Mouse (Mus musculus) neural tube, embryonic 12.5 days (tissue): ENCODE data around the gene Tchp. TPM values are rescaled to one million over a fixed set of nuclear protein-coding genes. Genes with fewer than 3 reads are reported as not detected.

Source experiments
- ATAC-seq: fragments of 200-750 bp; cut with Nextera tagmentation; 2 replicates; pipeline ENCODE4 v1.8.0; 2017; ENCODE audit warnings: low read depth, mild to moderate bottlenecking, moderate TSS enrichment, moderate library complexity; ENCODE audit not compliant: low FRiP score
- H3K27ac ChIP-seq: fragments of 300-500 bp; sonication (generic); 2 replicates; pipeline ENCODE4 v1.5.1; 2016
- H3K27me3 ChIP-seq: fragments of 300-500 bp; sonication (generic); replicated peaks from 2 replicates; pipeline ENCODE4 v1.6.1; 2016; ENCODE audit warnings: mild to moderate bottlenecking
- H3K36me3 ChIP-seq: fragments of 300-500 bp; sonication (generic); 2 replicates; pipeline ENCODE4 v1.6.1; 2016; ENCODE audit warnings: mild to moderate bottlenecking
- H3K4me1 ChIP-seq: fragments of 300-500 bp; sonication (generic); 2 replicates; pipeline ENCODE4 v1.6.1; 2016
- H3K4me2 ChIP-seq: fragments of 300-500 bp; sonication (generic); replicated peaks from 2 replicates; pipeline ENCODE4 v1.6.1; 2016; ENCODE audit warnings: mild to moderate bottlenecking
- H3K4me3 ChIP-seq: fragments of 300-500 bp; sonication (generic); 2 replicates; pipeline ENCODE4 v1.5.1; 2016
- H3K9ac ChIP-seq: fragments of 300-500 bp; sonication (generic); 2 replicates; pipeline ENCODE4 v1.6.1; 2016; ENCODE audit warnings: mild to moderate bottlenecking
- H3K9me3 ChIP-seq: fragments of 300-500 bp; sonication (generic); 2 replicates; pipeline ENCODE4 v1.6.1; 2016; ENCODE audit warnings: mild to moderate bottlenecking
- WGBS: fragments of 180-500 bp; shearing (Covaris S2); methylation state at CpG from one replicate; pipeline ENCODE4 v1.1.7; 2016; 5-methylcytosine and 5-hydroxymethylcytosine counted together
- polyA plus RNA-seq: library from polyadenylated mRNA; unstranded; fragments of >200 nt; fragmentation: Nextera tagmentation; extraction: Ambion mirVana; gene quantifications from 2 replicates; pipeline ENCODE4 v1.2.1, GENCODE M21; 2016

Gene Tchp
- polyA plus RNA-seq, 1 experiment from 2014 or later, result 23.4 TPM

- Histone ChIP-seq H3K27ac (no peak overlapping the region), H3K4me1 (no peaks in the 10 kb centered on the region), H3K36me3 (peaks cover 78% of the 10 kb centered on the region), H3K9me3 (no peaks in the 10 kb centered on the region), H3K27me3 (no peaks in the 10 kb centered on the region), H3K9ac (no peak overlapping the region), H3K4me2 (no peak overlapping the region), H3K4me3 (no peak overlapping the region)
- WGBS, result 96% methylated on average over 13 of the region's 13 CpGs
- no peak for ATAC-seq
Observed at GRCm38 (mm10) chr5:114722846-114723245, 15.3 kb downstream of the Tchp start.

GRCm38 (mm10) chr5:114728160-114728559, 20.6 kb downstream of the Tchp start:
- WGBS, result 93% methylated on average over 10 of the region's 10 CpGs
- H3K4me2 ChIP-seq, result no peak overlapping the region
- H3K27me3 ChIP-seq, result no peaks in the 10 kb centered on the region
- no peaks in the 10 kb centered on the region for H3K4me1 ChIP-seq
- H3K9ac ChIP-seq, result no peak overlapping the region
- H3K4me3 ChIP-seq, result no peak overlapping the region
- no peak overlapping the region for H3K27ac ChIP-seq
- no peaks in the 10 kb centered on the region for H3K9me3 ChIP-seq
- H3K36me3 ChIP-seq, result peaks cover 75% of the 10 kb centered on the region
- no peak for ATAC-seq

- no peaks in the 10 kb centered on the region for H3K9me3 ChIP-seq
- peaks cover 78% of the 10 kb centered on the region for H3K36me3 ChIP-seq
- no peaks in the 10 kb centered on the region for H3K4me1 ChIP-seq
- no peak overlapping the region for H3K9ac ChIP-seq
- no peaks in the 10 kb centered on the region for H3K27me3 ChIP-seq
- WGBS, result 77% methylated on average over 10 of the region's 10 CpGs
- no peak overlapping the region for H3K27ac ChIP-seq
- no peak overlapping the region for H3K4me3 ChIP-seq
- ATAC-seq, result no peak
- no peak overlapping the region for H3K4me2 ChIP-seq
Observed at GRCm38 (mm10) chr5:114730129-114730528, 22.6 kb downstream of the Tchp start.

GRCm38 (mm10) chr5:114731498-114731897, 23.9 kb downstream of the Tchp start:
- no peaks in the 10 kb centered on the region for H3K4me1 ChIP-seq
- H3K27ac ChIP-seq, result no peak overlapping the region
- 73% methylated on average over 6 of the region's 6 CpGs for WGBS
- H3K4me3 ChIP-seq, result no peak overlapping the region
- H3K9me3 ChIP-seq, result no peaks in the 10 kb centered on the region
- peaks cover 75% of the 10 kb centered on the region for H3K36me3 ChIP-seq
- ATAC-seq, result no peak
- H3K9ac ChIP-seq, result no peak overlapping the region
- H3K27me3 ChIP-seq, result no peaks in the 10 kb centered on the region
- H3K4me2 ChIP-seq, result no peak overlapping the region

- Histone ChIP-seq H3K9me3 (no peaks in the 10 kb centered on the region), H3K4me1 (no peaks in the 10 kb centered on the region), H3K4me2 (no peak overlapping the region), H3K27ac (no peak overlapping the region), H3K27me3 (no peaks in the 10 kb centered on the region), H3K9ac (no peak overlapping the region), H3K4me3 (no peak overlapping the region), H3K36me3 (peaks cover 80% of the 10 kb centered on the region)
- WGBS, result 89% methylated on average over 15 of the region's 15 CpGs
- no peak for ATAC-seq
Observed at GRCm38 (mm10) chr5:114731969-114732368, 24.4 kb downstream of the Tchp start.

GRCm38 (mm10) chr5:114733606-114734005, 26.0 kb downstream of the Tchp start:
- Histone ChIP-seq H3K27me3 (no peaks in the 10 kb centered on the region), H3K9me3 (no peaks in the 10 kb centered on the region), H3K27ac (no peak overlapping the region), H3K36me3 (peaks cover 83% of the 10 kb centered on the region), H3K4me1 (no peaks in the 10 kb centered on the region), H3K4me3 (no peak overlapping the region), H3K4me2 (no peak overlapping the region), H3K9ac (no peak overlapping the region)
- WGBS, result 84% methylated on average over 15 of the region's 15 CpGs
- ATAC-seq, result no peak

GRCm38 (mm10) chr5:114737090-114737887, 29.7 kb downstream of the Tchp start:
- Histone ChIP-seq H3K4me3 (no peak overlapping the region), H3K27ac (no peak overlapping the region), H3K9me3 (no peaks in the 10 kb centered on the region), H3K36me3 (peaks cover 80% of the 10 kb centered on the region), H3K9ac (no peak overlapping the region), H3K4me2 (no peak overlapping the region), H3K4me1 (no peaks in the 10 kb centered on the region), H3K27me3 (no peaks in the 10 kb centered on the region)
- no peak for ATAC-seq
- WGBS, result 88% methylated on average over 21 of the region's 21 CpGs

- no peaks in the 10 kb centered on the region for H3K4me1 ChIP-seq
- H3K27ac ChIP-seq, result no peak overlapping the region
- WGBS, result 92% methylated on average over 12 of the region's 12 CpGs
- peaks cover 82% of the 10 kb centered on the region for H3K36me3 ChIP-seq
- H3K9me3 ChIP-seq, result no peaks in the 10 kb centered on the region
- no peak for ATAC-seq
- H3K27me3 ChIP-seq, result no peaks in the 10 kb centered on the region
- H3K9ac ChIP-seq, result no peak overlapping the region
- no peak overlapping the region for H3K4me3 ChIP-seq
- H3K4me2 ChIP-seq, result no peak overlapping the region
Observed at GRCm38 (mm10) chr5:114738707-114739241, 31.2 kb downstream of the Tchp start.

GRCm38 (mm10) chr5:114740595-114740994, 33.0 kb downstream of the Tchp start:
- Histone ChIP-seq H3K4me1 (no peaks in the 10 kb centered on the region), H3K9ac (no peak overlapping the region), H3K27me3 (no peaks in the 10 kb centered on the region), H3K4me3 (no peak overlapping the region), H3K4me2 (no peak overlapping the region), H3K36me3 (peaks cover 90% of the 10 kb centered on the region), H3K9me3 (no peaks in the 10 kb centered on the region), H3K27ac (no peak overlapping the region)
- 86% methylated on average over 4 of the region's 4 CpGs for WGBS
- ATAC-seq, result no peak

GRCm38 (mm10) chr5:114742572-114742971, 35.0 kb downstream of the Tchp start:
- Histone ChIP-seq H3K27ac (no peak overlapping the region), H3K4me2 (no peak overlapping the region), H3K9me3 (no peaks in the 10 kb centered on the region), H3K9ac (no peak overlapping the region), H3K36me3 (peaks cover 87% of the 10 kb centered on the region), H3K27me3 (no peaks in the 10 kb centered on the region), H3K4me3 (no peak overlapping the region), H3K4me1 (no peaks in the 10 kb centered on the region)
- ATAC-seq, result no peak
- 94% methylated on average over 10 of the region's 10 CpGs for WGBS

GRCm38 (mm10) chr5:114742998-114743696, 35.6 kb downstream of the Tchp start:
- no peak overlapping the region for H3K9ac ChIP-seq
- no peaks in the 10 kb centered on the region for H3K9me3 ChIP-seq
- WGBS, result 93% methylated on average over 13 of the region's 13 CpGs
- H3K36me3 ChIP-seq, result peaks cover 85% of the 10 kb centered on the region
- no peak overlapping the region for H3K27ac ChIP-seq
- ATAC-seq, result no peak
- H3K4me3 ChIP-seq, result no peak overlapping the region
- no peaks in the 10 kb centered on the region for H3K4me1 ChIP-seq
- no peak overlapping the region for H3K4me2 ChIP-seq
- no peaks in the 10 kb centered on the region for H3K27me3 ChIP-seq

- H3K27me3 ChIP-seq, result no peaks in the 10 kb centered on the region
- H3K27ac ChIP-seq, result no peak overlapping the region
- no peak overlapping the region for H3K4me2 ChIP-seq
- peaks cover 85% of the 10 kb centered on the region for H3K36me3 ChIP-seq
- H3K9me3 ChIP-seq, result no peaks in the 10 kb centered on the region
- ATAC-seq, result no peak
- no peak overlapping the region for H3K4me3 ChIP-seq
- H3K9ac ChIP-seq, result no peak overlapping the region
- 91% methylated on average over 8 of the region's 8 CpGs for WGBS
- no peaks in the 10 kb centered on the region for H3K4me1 ChIP-seq
Observed at GRCm38 (mm10) chr5:114743697-114744090, 36.1 kb downstream of the Tchp start.
